Mouse (Mus musculus) layer of hippocampus, adult 2 months (tissue): ENCODE data around the gene Amer2. TPM values are rescaled to one million over a fixed set of nuclear protein-coding genes. Genes with fewer than 3 reads are reported as not detected.

Experiments used
- DNase-seq, 2 experiments: peaks; one replicate each; pipeline ENCODE4 v3.0.0; 2022; ENCODE audit warnings: low spot score in 2 of 2
- H3K27ac ChIP-seq: fragments of 200-600 bp; 2 replicates; pipeline ENCODE4 v1.8.1; 2022
- H3K4me3 ChIP-seq: fragments of 200-600 bp; 2 replicates; pipeline ENCODE4 v1.8.1; 2022; ENCODE audit warnings: mild to moderate bottlenecking
- CTCF ChIP-seq: fragments of 200-600 bp; conservative IDR thresholded peaks from 2 replicates; pipeline ENCODE4 v1.8.1; 2022; ENCODE audit warnings: antibody characterized with exemption, mild to moderate bottlenecking, moderate library complexity
- total RNA-seq, 2 experiments: library from RNA; stranded (reverse); gene quantifications; 2 replicates each; pipeline ENCODE4 v1.2.3; 2021

Amer2 gene
- total RNA-seq, 2 experiments from 2014 or later = 47.7 to 49.2 TPM

DNA sequence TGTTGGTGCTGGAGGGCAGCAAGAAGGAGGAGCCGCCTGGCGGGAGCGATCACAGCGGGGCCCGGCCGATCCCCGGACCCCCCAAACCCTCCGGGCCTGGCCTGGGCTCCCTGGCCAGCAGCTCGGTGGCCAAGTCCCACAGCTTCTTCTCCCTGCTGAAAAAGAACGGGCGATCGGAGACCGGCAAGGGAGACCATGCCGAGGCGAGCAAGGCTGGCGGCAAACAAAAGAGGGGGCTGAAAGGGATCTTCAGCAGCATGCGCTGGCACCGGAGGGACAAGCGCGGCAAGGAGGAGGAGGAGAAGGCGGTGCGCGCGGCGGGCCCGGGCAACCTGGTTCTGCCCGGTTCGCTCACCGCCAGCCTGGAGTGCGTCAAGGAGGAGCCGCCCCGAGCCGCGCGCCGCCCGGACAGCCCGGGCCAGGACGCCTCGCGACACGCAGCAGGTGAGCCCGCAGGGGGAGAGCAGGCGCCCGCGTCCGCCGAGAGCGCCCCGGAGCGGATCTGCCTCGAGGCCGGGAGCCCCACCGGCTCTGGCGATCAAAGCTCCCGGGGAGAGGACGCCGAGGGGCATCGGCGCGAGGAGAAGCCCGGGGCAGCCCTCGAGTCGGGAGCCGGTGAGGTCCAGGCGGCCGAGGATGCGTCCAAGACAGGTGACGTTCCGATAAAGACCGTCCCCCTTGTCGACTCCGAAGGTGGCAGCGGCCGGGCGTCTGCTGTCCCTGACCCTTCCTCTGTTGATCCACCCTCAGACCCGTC, 5.7 kb downstream of the Amer2 start:
- H3K4me3 ChIP-seq = peak overlapping the region; percentile 95
- H3K27ac ChIP-seq = peak overlapping the region; percentile 92
- TF ChIP-seq CTCF = 0 out of 2 replicates have a peak, but pooled peaks have one; percentile 5
- peak; percentile 36 to 62 for DNase-seq

DNA sequence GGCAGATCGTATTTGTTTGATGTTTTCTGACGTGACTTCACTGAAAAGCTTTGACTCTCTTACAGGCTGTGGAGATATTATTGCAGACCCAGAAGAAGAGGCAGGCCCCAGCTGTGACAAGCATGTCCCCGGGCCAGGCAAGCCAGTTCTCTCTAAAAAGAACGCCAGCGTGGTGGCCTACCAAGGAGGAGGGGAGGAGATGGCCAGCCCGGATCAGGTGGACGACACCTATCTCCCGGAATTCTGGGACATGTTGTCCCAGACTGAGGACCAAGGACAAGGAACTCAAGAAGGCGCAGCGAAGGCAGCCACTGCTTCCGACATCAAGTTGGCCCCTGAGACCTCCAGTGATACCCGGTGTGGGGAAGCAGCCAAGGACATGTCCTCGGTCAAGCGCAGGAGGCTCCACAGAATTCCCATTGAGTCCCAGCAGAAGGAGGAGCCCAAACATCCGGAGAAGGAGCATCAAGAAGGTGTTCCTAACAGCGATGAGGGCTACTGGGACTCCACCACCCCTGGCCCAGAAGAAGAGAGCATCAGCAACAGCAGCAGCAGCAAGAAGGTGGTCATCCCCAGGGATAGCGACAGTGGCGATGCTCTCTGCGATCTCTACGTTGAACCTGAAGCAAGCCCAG, 6.4 kb downstream of the Amer2 start:
- Histone ChIP-seq H3K27ac (peak overlapping the region; percentile 92), H3K4me3 (peak overlapping the region; percentile 95)
- no peak for DNase-seq
- no peak for TF ChIP-seq CTCF

DNA sequence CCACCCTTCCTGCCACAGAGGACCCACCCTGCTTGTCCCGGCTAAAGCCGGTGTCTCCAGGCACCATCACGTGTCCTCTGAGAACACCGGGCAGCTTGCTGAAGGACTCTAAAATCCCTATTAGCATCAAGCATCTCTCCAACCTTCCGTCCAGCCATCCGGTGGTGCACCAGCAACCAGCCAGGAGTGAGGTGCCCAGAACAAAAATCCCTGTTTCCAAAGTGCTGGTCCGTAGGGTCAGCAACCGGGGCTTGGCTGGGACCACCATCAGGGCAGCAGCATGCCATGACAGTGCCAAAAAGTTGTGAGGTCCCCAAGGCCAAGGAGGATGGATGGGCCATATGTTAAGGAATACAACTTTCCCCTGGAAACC, 6.9 kb downstream of the Amer2 start:
- Histone ChIP-seq H3K27ac (peak overlapping the region; percentile 92), H3K4me3 (peak overlapping the region; percentile 95)
- DNase-seq = no peak
- TF ChIP-seq CTCF = no peak

DNA sequence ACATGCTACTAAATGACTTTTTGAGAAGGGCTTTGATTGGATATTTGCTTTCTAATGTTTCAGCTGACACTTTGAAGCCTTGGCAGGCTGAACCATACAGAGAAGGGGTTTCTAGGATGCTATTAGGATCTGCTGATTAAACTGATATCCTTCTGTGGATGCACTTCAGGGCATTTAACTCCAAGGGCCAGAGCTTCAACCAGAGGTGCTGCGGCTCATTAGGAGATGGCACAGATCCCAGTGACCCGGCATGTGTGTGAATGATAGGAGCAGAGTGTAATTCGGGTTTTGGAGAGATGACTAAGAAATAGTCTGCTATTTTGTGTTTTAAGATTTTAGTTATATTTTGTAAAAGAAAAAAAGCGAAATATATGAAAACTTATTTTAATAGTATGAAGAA, 8.6 kb downstream of the Amer2 start:
- Histone ChIP-seq H3K4me3 (peak overlapping the region; percentile 95), H3K27ac (peak overlapping the region; percentile 92)
- DNase-seq = no peak
- no peak for TF ChIP-seq CTCF

DNA sequence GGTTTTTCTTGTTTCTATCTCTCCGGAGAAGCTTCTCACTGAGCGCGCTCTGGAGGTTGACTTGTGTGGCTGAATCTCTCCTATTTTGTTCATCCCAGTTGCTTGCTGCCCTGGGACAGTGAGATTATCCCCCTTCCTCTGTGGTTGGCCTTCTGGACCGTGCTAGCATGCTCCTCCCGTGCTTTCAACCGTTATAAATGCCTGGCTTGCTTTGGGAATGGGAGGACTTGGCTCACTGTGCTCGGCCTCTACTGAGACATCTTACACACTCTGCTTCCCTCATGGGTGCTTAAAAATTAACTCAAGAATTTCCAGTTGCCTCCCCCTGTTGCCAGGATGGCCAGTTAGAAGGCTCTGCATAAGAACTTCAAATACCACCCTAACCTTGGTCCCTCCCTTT, 10.8 kb downstream of the Amer2 start:
- Histone ChIP-seq H3K27ac (peak overlapping the region; percentile 76), H3K4me3 (peak overlapping the region; percentile 95)
- no peak for TF ChIP-seq CTCF
- no peak for DNase-seq

DNA sequence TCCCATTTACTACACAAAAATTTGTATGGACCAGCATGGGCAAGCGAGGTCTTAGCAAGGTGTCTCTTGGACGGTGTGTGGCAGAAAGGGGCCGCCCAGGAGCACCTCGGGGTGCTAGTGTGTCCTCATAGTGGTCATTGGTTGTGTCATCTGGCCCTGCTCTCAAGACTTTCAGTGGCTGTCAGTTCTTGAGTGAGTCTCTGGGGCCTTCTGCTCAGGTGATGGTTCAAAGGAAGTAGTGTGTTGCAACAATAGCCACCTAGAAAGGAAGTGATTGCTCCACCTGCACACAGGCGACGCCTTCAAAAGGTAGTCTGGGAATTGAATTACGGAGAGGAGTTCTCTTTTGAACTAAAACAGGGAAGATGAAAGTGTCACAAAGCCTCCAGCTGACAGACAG, 11.2 kb downstream of the Amer2 start:
- no peak for DNase-seq
- peak overlapping the region; percentile 76 for H3K27ac ChIP-seq
- peak overlapping the region; percentile 95 for H3K4me3 ChIP-seq
- no peak for TF ChIP-seq CTCF

DNA sequence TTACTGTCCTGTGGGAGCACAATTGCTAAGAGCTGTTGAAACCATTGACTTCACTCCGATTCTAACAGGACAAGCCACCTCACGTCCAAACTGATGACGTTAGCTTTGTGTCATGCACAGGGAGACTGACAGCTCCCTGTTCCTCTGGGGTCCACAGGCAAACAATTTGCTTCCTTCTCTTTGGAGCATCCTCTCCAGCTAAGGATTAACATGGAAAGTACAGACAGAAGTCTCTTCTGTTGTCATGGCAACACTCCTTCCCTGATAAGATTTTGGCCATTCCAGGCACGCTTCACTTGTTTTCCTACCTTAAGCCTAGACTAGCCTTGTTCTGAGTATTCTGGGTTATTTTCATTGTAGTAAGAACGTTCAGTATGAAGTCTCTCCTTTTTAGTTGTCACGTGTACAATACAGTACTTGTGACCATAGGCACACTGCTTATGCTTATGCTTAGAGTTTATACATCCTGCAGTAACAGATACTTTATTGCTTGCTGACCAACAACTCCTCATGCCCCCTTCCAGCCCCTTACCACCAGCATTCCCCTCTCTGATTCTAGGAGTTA, 12.1 kb downstream of the Amer2 start:
- Histone ChIP-seq H3K4me3 (no peak overlapping the region; the same call in 1 of the 2 replicates), H3K27ac (peak overlapping the region; percentile 20; the same call in 1 of the 2 replicates)
- DNase-seq = no peak
- no peak for TF ChIP-seq CTCF

DNA sequence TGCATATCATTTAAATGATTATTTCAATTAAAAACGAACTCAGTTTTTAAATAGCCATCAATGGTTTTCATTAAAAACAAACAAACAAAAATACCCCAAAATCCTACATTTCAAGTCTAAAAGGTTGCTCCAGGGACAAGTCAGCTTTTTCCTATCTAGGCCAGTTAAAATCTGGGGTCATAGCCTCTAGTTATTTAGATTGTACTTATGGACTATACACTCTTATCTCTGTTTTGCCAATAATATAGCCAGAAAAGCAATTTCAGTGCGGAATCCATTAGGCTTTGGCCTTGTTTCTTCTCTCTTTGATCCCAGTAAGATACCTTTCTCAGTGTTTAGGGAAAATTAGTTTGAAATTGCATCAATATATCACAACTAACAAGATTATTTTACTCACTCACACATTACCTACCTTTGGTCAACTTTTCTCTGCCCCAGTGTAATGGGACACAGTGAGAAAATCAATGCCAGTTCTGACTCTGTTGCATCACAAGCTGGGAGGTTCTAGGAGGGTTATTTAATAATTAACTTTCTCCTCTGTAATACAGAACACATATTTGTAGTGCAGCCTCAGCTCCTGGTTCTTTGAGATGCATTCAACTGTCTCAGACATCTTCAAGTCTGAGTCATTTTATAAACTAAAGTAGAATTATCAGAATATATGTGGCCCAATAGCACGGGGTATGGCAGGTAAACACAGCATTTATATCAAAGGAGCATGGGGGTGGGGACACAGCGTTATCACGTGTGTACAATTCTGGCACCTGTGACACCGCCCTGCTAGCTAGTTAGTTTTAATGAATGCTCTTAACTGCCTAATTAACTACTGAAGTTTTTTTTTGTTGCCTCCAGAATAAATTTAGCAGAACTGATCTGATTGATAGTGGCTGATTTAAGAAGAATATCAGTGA, 13.8 kb downstream of the Amer2 start:
- no peak for TF ChIP-seq CTCF
- H3K27ac ChIP-seq = no peak overlapping the region
- no peak overlapping the region for H3K4me3 ChIP-seq
- no peak for DNase-seq

DNA sequence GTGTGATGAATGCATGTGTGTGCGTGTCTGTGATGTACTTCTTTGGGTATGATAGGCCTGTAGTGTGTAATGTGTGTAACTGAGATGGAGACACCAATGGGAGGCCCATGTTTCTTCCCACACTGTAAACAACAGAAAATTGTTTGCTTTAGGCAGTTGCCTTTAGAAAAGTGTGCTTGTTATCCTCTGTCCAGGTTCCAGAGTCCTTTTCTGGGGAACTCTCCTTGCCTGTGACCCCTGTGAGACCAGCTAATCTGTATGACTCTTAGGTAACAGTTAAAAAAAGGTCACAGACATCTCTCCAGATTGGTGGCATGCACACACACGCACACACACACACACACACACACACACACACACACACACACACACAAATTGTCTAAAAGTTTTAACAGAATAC, 15.3 kb downstream of the Amer2 start:
- Histone ChIP-seq H3K27ac (no peak overlapping the region), H3K4me3 (no peak overlapping the region)
- no peak for TF ChIP-seq CTCF
- no peak for DNase-seq

DNA sequence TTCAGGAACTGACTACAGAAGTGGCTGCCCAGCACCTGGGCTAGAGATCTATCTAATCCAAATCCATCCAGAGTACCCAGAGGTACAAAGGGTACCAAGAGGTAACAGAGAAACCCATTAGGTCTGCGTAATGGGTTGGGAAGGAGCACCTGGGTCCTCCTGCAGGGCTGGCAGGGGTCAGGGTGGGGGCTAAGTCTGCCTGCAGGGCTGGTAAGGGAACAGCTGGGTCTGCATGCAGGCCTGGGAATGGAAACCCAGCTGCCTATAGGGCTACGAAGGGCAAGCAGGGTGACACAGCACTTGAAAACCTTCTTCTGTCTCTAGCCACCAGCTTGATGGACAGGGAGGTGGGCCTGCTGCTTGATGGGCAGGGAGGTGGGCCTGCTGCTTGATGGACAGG, 19.1 kb downstream of the Amer2 start:
- no peak for DNase-seq
- TF ChIP-seq CTCF = no peak
- H3K27ac ChIP-seq = no peak overlapping the region
- no peak overlapping the region for H3K4me3 ChIP-seq

DNA sequence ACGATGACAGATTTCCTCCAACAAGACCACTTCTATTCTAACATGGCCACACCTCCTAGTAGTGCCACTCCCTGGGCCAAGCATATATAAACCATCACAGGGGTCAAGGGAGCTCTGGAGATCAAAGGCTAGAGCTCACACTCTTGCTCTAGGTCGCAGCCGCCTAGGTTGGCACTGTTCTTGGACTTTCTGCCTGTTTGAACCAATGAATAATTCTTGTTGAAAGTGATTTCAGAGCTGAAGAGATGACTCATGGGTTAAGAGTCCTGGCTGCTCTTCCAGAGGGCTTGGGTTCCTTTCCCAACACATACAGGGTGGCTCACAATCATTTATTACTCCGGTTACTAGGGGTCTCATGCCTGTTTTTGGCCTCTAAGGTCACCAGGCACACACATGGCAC, 24.3 kb downstream of the Amer2 start:
- Histone ChIP-seq H3K4me3 (no peak overlapping the region), H3K27ac (no peak overlapping the region)
- DNase-seq = no peak
- no peak for TF ChIP-seq CTCF

DNA sequence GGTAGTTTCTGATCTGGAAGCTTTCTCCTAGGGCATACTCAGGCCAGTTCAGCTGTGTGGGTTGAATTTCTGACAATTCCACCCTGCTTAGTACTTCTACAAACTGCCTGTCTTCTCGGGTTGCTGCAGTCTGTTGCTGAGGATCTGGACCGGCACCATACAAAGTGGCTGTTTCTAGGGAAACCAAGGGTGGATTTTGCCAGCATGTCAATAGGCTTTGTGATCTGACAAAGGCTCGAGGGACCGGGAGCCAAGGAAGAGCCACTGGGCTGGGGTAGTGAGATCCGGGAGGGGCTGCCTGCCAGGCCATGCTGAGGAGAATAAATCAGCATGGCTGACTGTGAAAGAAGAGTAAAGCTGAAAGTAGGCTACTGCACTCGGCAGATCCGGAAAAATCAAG, 25.8 kb downstream of the Amer2 start:
- peak overlapping the region; percentile 86 for H3K27ac ChIP-seq
- peak in 1 of 2 experiments; percentile 62 for DNase-seq

DNA sequence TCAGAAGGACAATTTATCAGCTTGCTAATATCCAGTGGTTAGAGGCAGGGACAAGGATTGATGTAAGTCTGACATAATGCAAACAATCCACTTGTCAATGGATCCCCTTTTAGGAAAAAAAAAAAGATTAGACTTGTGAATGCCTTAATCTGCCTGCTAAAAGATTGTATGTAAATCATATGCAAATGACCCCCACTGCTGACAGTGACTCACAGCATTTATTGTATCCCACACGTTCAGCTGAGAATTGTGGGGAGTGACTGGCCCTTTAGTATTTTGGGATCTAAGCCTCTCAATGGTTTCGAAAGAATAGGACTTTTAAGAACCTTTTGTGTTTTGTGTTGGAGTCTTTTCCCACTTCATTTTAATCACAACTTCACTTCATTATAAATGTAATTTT, 30.2 kb downstream of the Amer2 start:
- TF ChIP-seq CTCF = no peak
- Histone ChIP-seq H3K27ac (no peak overlapping the region), H3K4me3 (no peak overlapping the region)
- no peak for DNase-seq

More for the DNA sequence above, 25.8 kb downstream of the Amer2 start:
- TF ChIP-seq CTCF = no peak
- H3K4me3 ChIP-seq = no peak overlapping the region; the same call in 1 of the 2 replicates
